Mouse (Mus musculus): ENCODE results near the gene 6430571L13Rik. TPM values are rescaled to one million over a fixed set of nuclear protein-coding genes. Genes with fewer than 3 reads are reported as not detected.
A peak's percentile ranks its signal among the peaks of the same experiment; 100 is the strongest.

6430571L13Rik gene
- total and polyA plus RNA-seq, 3 experiments = 0.35 TPM; not detected in 1

DNA sequence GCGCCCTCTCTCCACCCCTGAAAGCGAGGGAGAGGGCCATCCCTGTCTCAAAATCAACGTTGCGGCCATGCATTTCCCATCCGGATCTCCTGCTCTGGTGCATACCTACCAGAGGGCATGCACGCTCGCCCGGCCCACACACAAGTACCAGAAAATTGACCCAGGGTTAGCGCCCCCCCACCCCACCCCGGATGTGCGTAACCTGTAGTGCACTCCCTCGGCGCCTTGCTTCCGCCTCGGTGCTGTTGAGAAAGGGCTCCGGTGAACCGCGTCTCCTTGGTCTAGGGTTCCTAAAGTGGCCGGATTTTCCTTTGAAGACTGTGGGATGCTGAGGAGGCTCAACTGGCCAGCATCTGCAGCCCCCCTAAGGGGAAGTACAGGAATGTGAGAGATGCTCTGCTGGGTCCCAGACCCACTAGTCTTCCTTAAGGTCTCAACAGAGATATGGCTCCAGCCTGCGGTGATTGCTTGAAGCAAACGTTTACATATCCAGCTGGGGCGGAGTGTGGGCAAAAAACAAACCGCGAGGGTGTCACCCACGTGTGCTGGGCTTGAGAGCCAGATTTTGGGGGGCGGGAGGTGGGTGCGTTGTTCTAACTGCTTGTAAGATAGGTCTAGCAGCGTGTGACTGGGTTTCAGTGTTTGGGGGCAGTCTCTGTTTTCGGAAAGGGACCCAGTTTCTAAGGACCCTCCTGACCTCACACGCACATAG lies 2.1 kb upstream of the 6430571L13Rik start, which contains the start of gene Hemk1 (continued):
- TF ChIP-seq TBP (IDR thresholded peaks at IDR 0.05; ENCODE audit: low read depth, low read length) (peak; percentile 86), MYC (IDR thresholded peaks at IDR 0.05; ENCODE audit: low read depth, low read length) (peak; percentile 35; the same call in 1 of the 2 replicates), MYB (IDR thresholded peaks at IDR 0.05; ENCODE audit: low read depth, low read length) (no peak), MXI1 (IDR thresholded peaks at IDR 0.05; ENCODE audit: low read depth, low read length) (peak; percentile 92)

DNA sequence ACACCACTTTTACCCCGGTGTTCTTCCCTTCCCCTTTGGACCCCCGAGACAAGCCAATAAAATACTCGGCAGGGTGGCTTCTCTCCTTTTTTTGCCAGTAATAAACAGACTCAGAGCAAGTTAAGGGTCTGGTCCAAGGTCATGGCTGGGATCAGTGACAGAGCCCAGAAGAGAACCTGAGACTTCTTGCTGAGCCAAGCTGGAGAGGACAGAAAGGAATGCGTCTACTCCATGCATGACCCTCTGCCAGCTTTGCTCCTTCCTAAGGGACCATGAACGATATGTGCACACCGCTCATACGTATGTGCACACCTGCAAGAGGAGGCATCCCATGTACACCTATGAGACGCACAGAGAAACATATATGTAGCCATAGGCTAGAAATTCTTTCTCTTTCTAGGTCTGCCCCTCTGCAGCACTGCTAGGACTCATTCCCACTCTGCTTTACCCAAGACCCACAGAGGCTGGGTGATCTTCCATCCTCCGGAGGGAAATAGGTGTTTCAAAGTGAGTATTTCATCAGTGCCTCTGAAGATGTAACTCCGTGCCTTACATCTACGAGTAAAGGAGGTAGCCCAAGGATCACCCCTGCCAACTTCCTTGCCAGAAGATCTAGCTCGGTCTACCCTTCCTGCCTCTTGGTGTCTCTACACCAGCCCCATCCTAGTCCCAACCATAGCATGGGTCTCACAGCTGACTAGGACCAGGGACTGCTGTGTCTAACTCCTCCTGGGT lies 676 bp downstream of the 6430571L13Rik start:
- Histone ChIP-seq H3K4me3 (ENCODE audit: control insufficient read depth in 1 of 2, insufficient read depth in 1 of 2, low read depth in 2 of 2, low read length in 2 of 2) (peak overlapping the region; percentile 67 to 78), H3K9ac (ENCODE audit: control insufficient read depth, low read depth, low read length, poor library complexity, severe bottlenecking) (peak overlapping the region; percentile 71), H3K79me2 (ENCODE audit: control insufficient read depth, insufficient read depth, low read length, poor library complexity) (peaks cover 4% of the 10 kb centered on the region; the same call in 1 of the 2 replicates), H3K9me3 (replicated peaks; ENCODE audit: insufficient read depth, low read length) (no peaks in the 10 kb centered on the region), H3K27ac (ENCODE audit: control insufficient read depth, low read depth, low read length) (no peak overlapping the region), H3K27me3 (ENCODE audit: control insufficient read depth in 1 of 2, insufficient read depth in 2 of 2, low read length in 2 of 2) (no peaks in the 10 kb centered on the region; a peak in 1 of 4 replicates), H3K36me3 (ENCODE audit: control insufficient read depth in 1 of 2, insufficient read depth in 2 of 2, low read length in 2 of 2) (peaks cover 0 to 13% of the 10 kb centered on the region in 2 experiments; a peak in 2 of 4 replicates), H3K4me1 (ENCODE audit: control insufficient read depth in 1 of 2, insufficient read depth in 2 of 2, low read length in 2 of 2) (peaks cover 0 to 18% of the 10 kb centered on the region in 2 experiments; a peak in 2 of 4 replicates)
- no peak for DNase-seq (ENCODE audit: low read depth, low spot score)
- TF ChIP-seq NRF1 (IDR thresholded peaks at IDR 0.05; ENCODE audit: insufficient read depth, low read depth, low read length, poor library complexity, severe bottlenecking) = no peak
- no peak for TF ChIP-seq POLR2AphosphoS5 (IDR thresholded peaks at IDR 0.05; ENCODE audit: borderline replicate concordance, low read depth, low read length)
- TF ChIP-seq ZNF384 (IDR thresholded peaks at IDR 0.05; ENCODE audit: low read depth, low read length) = no peak

DNA sequence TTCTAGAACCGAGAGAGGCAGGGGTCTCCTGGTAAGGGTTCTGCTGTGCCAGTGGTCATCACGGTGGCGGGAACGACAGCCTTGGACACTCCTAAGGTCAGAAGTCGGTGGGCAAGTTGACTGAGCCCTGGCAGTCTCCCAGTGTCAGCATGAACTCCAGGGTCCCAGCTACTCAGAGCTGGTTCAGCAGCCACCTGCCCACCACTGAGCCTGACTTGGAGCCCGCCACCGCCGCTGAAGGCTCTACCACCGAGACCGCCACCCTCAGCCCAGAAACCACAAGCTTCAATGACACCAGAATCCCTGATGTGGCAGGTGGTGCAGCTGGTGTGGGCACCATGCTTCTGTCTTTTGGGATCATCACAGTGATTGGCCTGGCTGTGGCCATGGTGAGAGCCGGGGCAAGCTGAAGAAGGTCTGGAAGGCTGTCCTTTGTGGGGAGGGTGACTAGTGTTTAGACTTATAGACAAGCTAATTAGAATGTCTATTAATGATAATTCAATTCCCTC lies 1.9 kb downstream of the 6430571L13Rik start:
- no peak for DNase-seq (ENCODE audit: low read depth, low spot score)
- no peak overlapping the region for H3K27ac ChIP-seq (ENCODE audit: control insufficient read depth, low read depth, low read length)
- TF ChIP-seq TCF12 (IDR thresholded peaks at IDR 0.05; ENCODE audit: low read depth, low read length) = no peak
- TF ChIP-seq NRF1 (IDR thresholded peaks at IDR 0.05; ENCODE audit: insufficient read depth, low read depth, low read length, poor library complexity, severe bottlenecking) = no peak
- TF ChIP-seq UBTF (IDR thresholded peaks at IDR 0.05; ENCODE audit: borderline replicate concordance, insufficient read depth, low read depth, low read length) = no peak
- no peak for TF ChIP-seq JUND (IDR thresholded peaks at IDR 0.05; ENCODE audit: low read depth, low read length)
- no peak for TF ChIP-seq POLR2AphosphoS5 (IDR thresholded peaks at IDR 0.05; ENCODE audit: borderline replicate concordance, low read depth, low read length)
- TF ChIP-seq MYC (IDR thresholded peaks at IDR 0.05; ENCODE audit: low read depth, low read length) = no peak
- TF ChIP-seq POLR2AphosphoS2 (IDR thresholded peaks at IDR 0.05; ENCODE audit: low read length) = no peak
- TF ChIP-seq RAD21 (IDR thresholded peaks at IDR 0.05; ENCODE audit: low read depth, low read length) = no peak
- TF ChIP-seq NELFE (IDR thresholded peaks at IDR 0.05; ENCODE audit: low read depth, low read length) = no peak
- TF ChIP-seq RCOR1 (IDR thresholded peaks at IDR 0.05; ENCODE audit: low read depth, low read length) = no peak
- H3K4me3 ChIP-seq (ENCODE audit: control insufficient read depth in 1 of 2, insufficient read depth in 1 of 2, low read depth in 2 of 2, low read length in 2 of 2) = no peak overlapping the region
- peaks cover 4% of the 10 kb centered on the region; the same call in 1 of the 2 replicates for H3K79me2 ChIP-seq (ENCODE audit: control insufficient read depth, insufficient read depth, low read length, poor library complexity)
- H3K27me3 ChIP-seq (ENCODE audit: control insufficient read depth in 1 of 2, insufficient read depth in 2 of 2, low read length in 2 of 2) = no peaks in the 10 kb centered on the region; a peak in 1 of 4 replicates
- H3K9ac ChIP-seq (ENCODE audit: control insufficient read depth, low read depth, low read length, poor library complexity, severe bottlenecking) = no peak overlapping the region
- H3K36me3 ChIP-seq (ENCODE audit: control insufficient read depth in 1 of 2, insufficient read depth in 2 of 2, low read length in 2 of 2) = peaks cover 0 to 13% of the 10 kb centered on the region in 2 experiments; a peak in 2 of 4 replicates
- no peaks in the 10 kb centered on the region for H3K9me3 ChIP-seq (replicated peaks; ENCODE audit: insufficient read depth, low read length)
- peaks cover 0 to 16% of the 10 kb centered on the region in 2 experiments; a peak in 2 of 4 replicates for H3K4me1 ChIP-seq (ENCODE audit: control insufficient read depth in 1 of 2, insufficient read depth in 2 of 2, low read length in 2 of 2)
